Mouse (Mus musculus): ENCODE measurements around the gene Dzip1. TPM values are rescaled to one million over a fixed set of nuclear protein-coding genes. Genes with fewer than 3 reads are reported as not detected.

Dzip1 gene
- polyA plus RNA-seq (2014; fragmentation: Nextera tagmentation; extraction: Ambion mirVana): 28.2 and 32.2 TPM in 2 replicates

GRCm38 (mm10) chr14:118924673-118925615, at the start of gene Dzip1:
Gene Dzip1 (minus strand): TSS chr14:118925460.
- ATAC-seq (ENCODE audit: low FRiP score): peak; percentile 92
- Histone ChIP-seq H3K27ac (ENCODE audit: low read depth, low read length) (peak within 1 kb of the TSS; percentile 86), H3K9me3 (ENCODE audit: control insufficient read depth, low read length) (no peaks in the 10 kb centered on the region), H3K4me3 (ENCODE audit: low read depth, low read length) (peak within 1 kb of the TSS; percentile 70), H3K9ac (ENCODE audit: low read length) (peak within 1 kb of the TSS; percentile 88), H3K36me3 (ENCODE audit: control insufficient read depth, insufficient read depth, low read length) (no peaks in the 10 kb centered on the region), H3K4me2 (peak within 1 kb of the TSS; percentile 89), H3K27me3 (ENCODE audit: control insufficient read depth, insufficient read depth, low read length) (peaks cover 10% of the 10 kb centered on the region), H3K4me1 (ENCODE audit: control insufficient read depth, insufficient read depth, low read length) (peaks cover 34% of the 10 kb centered on the region)
- WGBS: under 1% methylated on average over 53 of the region's 55 CpGs
- DNase-seq (ENCODE audit: low spot score, missing footprints): peak; percentile 97

GRCm38 (mm10) chr14:118972268-118972667, 47.0 kb upstream of the Dzip1 start:
- H3K27me3 ChIP-seq (ENCODE audit: control insufficient read depth, insufficient read depth, low read length): no peaks in the 10 kb centered on the region
- no peak overlapping the region for H3K27ac ChIP-seq (ENCODE audit: low read depth, low read length)
- H3K36me3 ChIP-seq (ENCODE audit: control insufficient read depth, insufficient read depth, low read length): peaks cover 2% of the 10 kb centered on the region; the same call in 1 of the 2 replicates
- ATAC-seq (ENCODE audit: low FRiP score) (no peak), DNase-seq (ENCODE audit: low spot score, missing footprints) (no peak)
- no peak overlapping the region for H3K4me3 ChIP-seq (ENCODE audit: low read depth, low read length)
- H3K9ac ChIP-seq (ENCODE audit: low read length): no peak overlapping the region
- no peak overlapping the region for H3K4me2 ChIP-seq
- no peaks in the 10 kb centered on the region for H3K9me3 ChIP-seq (ENCODE audit: control insufficient read depth, low read length)
- no peaks in the 10 kb centered on the region for H3K4me1 ChIP-seq (ENCODE audit: control insufficient read depth, insufficient read depth, low read length)
- WGBS: 94% methylated on average over 6 of the region's 6 CpGs

GRCm38 (mm10) chr14:118967646-118968045, 42.4 kb upstream of the Dzip1 start:
- H3K4me2 ChIP-seq: no peak overlapping the region
- H3K36me3 ChIP-seq (ENCODE audit: control insufficient read depth, insufficient read depth, low read length): no peaks in the 10 kb centered on the region; the same call in 1 of the 2 replicates
- H3K9me3 ChIP-seq (ENCODE audit: control insufficient read depth, low read length): no peaks in the 10 kb centered on the region
- WGBS: 89% methylated on average over 7 of the region's 7 CpGs
- ATAC-seq (ENCODE audit: low FRiP score): no peak
- H3K27ac ChIP-seq (ENCODE audit: low read depth, low read length): no peak overlapping the region
- H3K4me3 ChIP-seq (ENCODE audit: low read depth, low read length): no peak overlapping the region
- H3K9ac ChIP-seq (ENCODE audit: low read length): no peak overlapping the region
- no peaks in the 10 kb centered on the region for H3K4me1 ChIP-seq (ENCODE audit: control insufficient read depth, insufficient read depth, low read length)
- no peak for DNase-seq (ENCODE audit: low spot score, missing footprints)
- H3K27me3 ChIP-seq (ENCODE audit: control insufficient read depth, insufficient read depth, low read length): no peaks in the 10 kb centered on the region

- Histone ChIP-seq H3K9ac (ENCODE audit: low read length) (no peak overlapping the region), H3K27me3 (ENCODE audit: control insufficient read depth, insufficient read depth, low read length) (no peaks in the 10 kb centered on the region), H3K9me3 (ENCODE audit: control insufficient read depth, low read length) (no peaks in the 10 kb centered on the region), H3K4me3 (ENCODE audit: low read depth, low read length) (no peak overlapping the region), H3K36me3 (ENCODE audit: control insufficient read depth, insufficient read depth, low read length) (peaks cover 5% of the 10 kb centered on the region), H3K4me2 (no peak overlapping the region), H3K4me1 (ENCODE audit: control insufficient read depth, insufficient read depth, low read length) (no peaks in the 10 kb centered on the region), H3K27ac (ENCODE audit: low read depth, low read length) (no peak overlapping the region)
- ATAC-seq (ENCODE audit: low FRiP score) (no peak), DNase-seq (ENCODE audit: low spot score, missing footprints) (no peak)
- WGBS: 95% methylated on average over 4 of the region's 4 CpGs
Measured at GRCm38 (mm10) chr14:118965356-118966000, 40.2 kb upstream of the Dzip1 start.

GRCm38 (mm10) chr14:118958010-118958409, 32.8 kb upstream of the Dzip1 start:
- Histone ChIP-seq H3K4me1 (ENCODE audit: control insufficient read depth, insufficient read depth, low read length) (no peaks in the 10 kb centered on the region), H3K27me3 (ENCODE audit: control insufficient read depth, insufficient read depth, low read length) (no peaks in the 10 kb centered on the region), H3K4me2 (no peak overlapping the region), H3K27ac (ENCODE audit: low read depth, low read length) (no peak overlapping the region), H3K9me3 (ENCODE audit: control insufficient read depth, low read length) (no peaks in the 10 kb centered on the region), H3K4me3 (ENCODE audit: low read depth, low read length) (no peak overlapping the region), H3K9ac (ENCODE audit: low read length) (no peak overlapping the region), H3K36me3 (ENCODE audit: control insufficient read depth, insufficient read depth, low read length) (peaks cover 14% of the 10 kb centered on the region)
- no peak for DNase-seq (ENCODE audit: low spot score, missing footprints)
- ATAC-seq (ENCODE audit: low FRiP score): no peak
- 94% methylated on average over 3 of the region's 3 CpGs for WGBS

- no peak for ATAC-seq (ENCODE audit: low FRiP score)
- H3K9ac ChIP-seq (ENCODE audit: low read length): no peak overlapping the region
- 95% methylated on average over 9 of the region's 9 CpGs for WGBS
Measured at GRCm38 (mm10) chr14:118951912-118952583, 26.8 kb upstream of the Dzip1 start.

GRCm38 (mm10) chr14:118948841-118949240, 23.6 kb upstream of the Dzip1 start:
- ATAC-seq (ENCODE audit: low FRiP score) (no peak), DNase-seq (ENCODE audit: low spot score, missing footprints) (no peak)
- H3K4me1 ChIP-seq (ENCODE audit: control insufficient read depth, insufficient read depth, low read length): peaks cover 3% of the 10 kb centered on the region; the same call in 1 of the 2 replicates
- no peak overlapping the region for H3K27ac ChIP-seq (ENCODE audit: low read depth, low read length)
- no peak overlapping the region for H3K4me2 ChIP-seq
- no peaks in the 10 kb centered on the region for H3K9me3 ChIP-seq (ENCODE audit: control insufficient read depth, low read length)
- H3K9ac ChIP-seq (ENCODE audit: low read length): no peak overlapping the region
- no peak overlapping the region for H3K4me3 ChIP-seq (ENCODE audit: low read depth, low read length)
- H3K27me3 ChIP-seq (ENCODE audit: control insufficient read depth, insufficient read depth, low read length): no peaks in the 10 kb centered on the region
- 85% methylated on average over 1 of the region's 1 CpGs for WGBS
- no peaks in the 10 kb centered on the region; the same call in 1 of the 2 replicates for H3K36me3 ChIP-seq (ENCODE audit: control insufficient read depth, insufficient read depth, low read length)

More at GRCm38 (mm10) chr14:118951912-118952583, 26.8 kb upstream of the Dzip1 start:
- Histone ChIP-seq H3K27me3 (ENCODE audit: control insufficient read depth, insufficient read depth, low read length) (no peaks in the 10 kb centered on the region), H3K4me1 (ENCODE audit: control insufficient read depth, insufficient read depth, low read length) (peaks cover 3% of the 10 kb centered on the region; the same call in 1 of the 2 replicates), H3K27ac (ENCODE audit: low read depth, low read length) (no peak overlapping the region), H3K36me3 (ENCODE audit: control insufficient read depth, insufficient read depth, low read length) (no peaks in the 10 kb centered on the region; the same call in 1 of the 2 replicates), H3K4me3 (ENCODE audit: low read depth, low read length) (no peak overlapping the region), H3K4me2 (no peak overlapping the region), H3K9me3 (ENCODE audit: control insufficient read depth, low read length) (no peaks in the 10 kb centered on the region)
- no peak for DNase-seq (ENCODE audit: low spot score, missing footprints)

GRCm38 (mm10) chr14:118944702-118945101, 19.4 kb upstream of the Dzip1 start:
- Histone ChIP-seq H3K4me2 (no peak overlapping the region), H3K9ac (ENCODE audit: low read length) (no peak overlapping the region), H3K4me3 (ENCODE audit: low read depth, low read length) (no peak overlapping the region), H3K27ac (ENCODE audit: low read depth, low read length) (no peak overlapping the region), H3K4me1 (ENCODE audit: control insufficient read depth, insufficient read depth, low read length) (0 out of 2 replicates have a peak, but pooled peaks cover under 1% of the 10 kb centered on the region), H3K36me3 (ENCODE audit: control insufficient read depth, insufficient read depth, low read length) (no peaks in the 10 kb centered on the region), H3K27me3 (ENCODE audit: control insufficient read depth, insufficient read depth, low read length) (no peaks in the 10 kb centered on the region), H3K9me3 (ENCODE audit: control insufficient read depth, low read length) (no peaks in the 10 kb centered on the region)
- 90% methylated on average over 2 of the region's 2 CpGs for WGBS
- ATAC-seq (ENCODE audit: low FRiP score): no peak
- no peak for DNase-seq (ENCODE audit: low spot score, missing footprints)

Measured in midbrain, embryonic 11.5 days (tissue).